Mouse (Mus musculus): ENCODE results near the gene Vstm4. TPM values are rescaled to one million over a fixed set of nuclear protein-coding genes. Genes with fewer than 3 reads are reported as not detected.

Gene Vstm4
- polyA plus RNA-seq, 1 experiment from 2014 or later, result 5.2 TPM

GRCm38 (mm10) chr14:32824267-32825150 is 32.0 kb upstream of the Vstm4 start:
- Histone ChIP-seq H3K4me1 (ENCODE audit: control insufficient read depth, insufficient read depth, low read length) (peaks cover 6% of the 10 kb centered on the region; the same call in 1 of the 2 replicates), H3K4me2 (ENCODE audit: low read depth, low read length) (no peak overlapping the region), H3K27me3 (ENCODE audit: control insufficient read depth, insufficient read depth, low read length) (no peaks in the 10 kb centered on the region), H3K27ac (ENCODE audit: low read depth, low read length) (no peak overlapping the region), H3K9me3 (ENCODE audit: control insufficient read depth, low read length) (no peaks in the 10 kb centered on the region), H3K9ac (replicated peaks; ENCODE audit: low read depth, low read length) (no peak overlapping the region), H3K36me3 (ENCODE audit: control insufficient read depth, insufficient read depth, low read length) (no peaks in the 10 kb centered on the region), H3K4me3 (ENCODE audit: low read depth, low read length) (no peak overlapping the region)
- WGBS, result 47% methylated on average over 14 of the region's 14 CpGs
- ATAC-seq (ENCODE audit: low read depth), result no peak

GRCm38 (mm10) chr14:32825426-32826032 is 31.0 kb upstream of the Vstm4 start:
- H3K9me3 ChIP-seq (ENCODE audit: control insufficient read depth, low read length), result no peaks in the 10 kb centered on the region
- H3K9ac ChIP-seq (replicated peaks; ENCODE audit: low read depth, low read length), result no peak overlapping the region
- H3K27me3 ChIP-seq (ENCODE audit: control insufficient read depth, insufficient read depth, low read length), result no peaks in the 10 kb centered on the region
- ATAC-seq (ENCODE audit: low read depth), result peak; percentile 46
- H3K4me1 ChIP-seq (ENCODE audit: control insufficient read depth, insufficient read depth, low read length), result peaks cover 6% of the 10 kb centered on the region; the same call in 1 of the 2 replicates
- no peak overlapping the region for H3K27ac ChIP-seq (ENCODE audit: low read depth, low read length)
- no peaks in the 10 kb centered on the region for H3K36me3 ChIP-seq (ENCODE audit: control insufficient read depth, insufficient read depth, low read length)
- 0 out of 2 replicates have a peak overlapping the region, but pooled peaks have one; percentile 2 for H3K4me2 ChIP-seq (ENCODE audit: low read depth, low read length)
- 8% methylated on average over 11 of the region's 11 CpGs for WGBS
- H3K4me3 ChIP-seq (ENCODE audit: low read depth, low read length), result no peak overlapping the region

GRCm38 (mm10) chr14:32827165-32827564 is 29.4 kb upstream of the Vstm4 start:
- Histone ChIP-seq H3K4me3 (ENCODE audit: low read depth, low read length) (no peak overlapping the region), H3K9me3 (ENCODE audit: control insufficient read depth, low read length) (no peaks in the 10 kb centered on the region)

GRCm38 (mm10) chr14:32827994-32828650 is 28.4 kb upstream of the Vstm4 start:
- Histone ChIP-seq H3K9me3 (ENCODE audit: control insufficient read depth, low read length) (no peaks in the 10 kb centered on the region), H3K4me1 (ENCODE audit: control insufficient read depth, insufficient read depth, low read length) (peaks cover 6% of the 10 kb centered on the region; the same call in 1 of the 2 replicates), H3K27ac (ENCODE audit: low read depth, low read length) (no peak overlapping the region), H3K27me3 (ENCODE audit: control insufficient read depth, insufficient read depth, low read length) (no peaks in the 10 kb centered on the region), H3K4me3 (ENCODE audit: low read depth, low read length) (no peak overlapping the region), H3K4me2 (ENCODE audit: low read depth, low read length) (no peak overlapping the region), H3K9ac (replicated peaks; ENCODE audit: low read depth, low read length) (no peak overlapping the region), H3K36me3 (ENCODE audit: control insufficient read depth, insufficient read depth, low read length) (no peaks in the 10 kb centered on the region)
- ATAC-seq (ENCODE audit: low read depth), result no peak
- 57% methylated on average over 6 of the region's 6 CpGs for WGBS

More at GRCm38 (mm10) chr14:32827165-32827564, 29.4 kb upstream of the Vstm4 start:
- Histone ChIP-seq H3K4me1 (ENCODE audit: control insufficient read depth, insufficient read depth, low read length) (peaks cover 6% of the 10 kb centered on the region; the same call in 1 of the 2 replicates), H3K9ac (replicated peaks; ENCODE audit: low read depth, low read length) (no peak overlapping the region), H3K27me3 (ENCODE audit: control insufficient read depth, insufficient read depth, low read length) (no peaks in the 10 kb centered on the region), H3K4me2 (ENCODE audit: low read depth, low read length) (no peak overlapping the region), H3K36me3 (ENCODE audit: control insufficient read depth, insufficient read depth, low read length) (no peaks in the 10 kb centered on the region), H3K27ac (ENCODE audit: low read depth, low read length) (no peak overlapping the region)
- 70% methylated on average over 4 of the region's 4 CpGs for WGBS
- no peak for ATAC-seq (ENCODE audit: low read depth)

GRCm38 (mm10) chr14:32833847-32834246 is 22.7 kb upstream of the Vstm4 start, which contains the start of gene Fam170b:
Gene Fam170b, plus strand, starts transcription at chr14:32833962.
- Histone ChIP-seq H3K27ac (ENCODE audit: low read depth, low read length) (no peak within 1 kb of the TSS), H3K9ac (replicated peaks; ENCODE audit: low read depth, low read length) (no peak within 1 kb of the TSS), H3K4me3 (ENCODE audit: low read depth, low read length) (no peak within 1 kb of the TSS), H3K9me3 (ENCODE audit: control insufficient read depth, low read length) (no peaks in the 10 kb centered on the region), H3K36me3 (ENCODE audit: control insufficient read depth, insufficient read depth, low read length) (no peaks in the 10 kb centered on the region), H3K4me1 (ENCODE audit: control insufficient read depth, insufficient read depth, low read length) (no peaks in the 10 kb centered on the region), H3K27me3 (ENCODE audit: control insufficient read depth, insufficient read depth, low read length) (no peaks in the 10 kb centered on the region), H3K4me2 (ENCODE audit: low read depth, low read length) (no peak within 1 kb of the TSS)
- ATAC-seq (ENCODE audit: low read depth), result no peak
- WGBS, result 88% methylated on average over 8 of the region's 8 CpGs

GRCm38 (mm10) chr14:32835181-32835580 is 21.4 kb upstream of the Vstm4 start:
- no peaks in the 10 kb centered on the region for H3K36me3 ChIP-seq (ENCODE audit: control insufficient read depth, insufficient read depth, low read length)
- ATAC-seq (ENCODE audit: low read depth), result no peak
- H3K4me2 ChIP-seq (ENCODE audit: low read depth, low read length), result no peak overlapping the region
- H3K4me1 ChIP-seq (ENCODE audit: control insufficient read depth, insufficient read depth, low read length), result no peaks in the 10 kb centered on the region
- H3K9ac ChIP-seq (replicated peaks; ENCODE audit: low read depth, low read length), result no peak overlapping the region
- no peaks in the 10 kb centered on the region; the same call in 1 of the 2 replicates for H3K9me3 ChIP-seq (ENCODE audit: control insufficient read depth, low read length)
- no peaks in the 10 kb centered on the region for H3K27me3 ChIP-seq (ENCODE audit: control insufficient read depth, insufficient read depth, low read length)
- H3K27ac ChIP-seq (ENCODE audit: low read depth, low read length), result no peak overlapping the region
- 88% methylated on average over 14 of the region's 14 CpGs for WGBS
- no peak overlapping the region for H3K4me3 ChIP-seq (ENCODE audit: low read depth, low read length)

GRCm38 (mm10) chr14:32835596-32835995 is 21.0 kb upstream of the Vstm4 start:
- H3K4me2 ChIP-seq (ENCODE audit: low read depth, low read length), result no peak overlapping the region
- ATAC-seq (ENCODE audit: low read depth), result no peak
- no peak overlapping the region for H3K9ac ChIP-seq (replicated peaks; ENCODE audit: low read depth, low read length)
- no peak overlapping the region for H3K4me3 ChIP-seq (ENCODE audit: low read depth, low read length)
- H3K9me3 ChIP-seq (ENCODE audit: control insufficient read depth, low read length), result no peaks in the 10 kb centered on the region; the same call in 1 of the 2 replicates
- H3K27ac ChIP-seq (ENCODE audit: low read depth, low read length), result no peak overlapping the region
- no peaks in the 10 kb centered on the region for H3K4me1 ChIP-seq (ENCODE audit: control insufficient read depth, insufficient read depth, low read length)
- 91% methylated on average over 14 of the region's 14 CpGs for WGBS
- H3K27me3 ChIP-seq (ENCODE audit: control insufficient read depth, insufficient read depth, low read length), result no peaks in the 10 kb centered on the region
- no peaks in the 10 kb centered on the region for H3K36me3 ChIP-seq (ENCODE audit: control insufficient read depth, insufficient read depth, low read length)

GRCm38 (mm10) chr14:32836191-32836590 is 20.4 kb upstream of the Vstm4 start:
- WGBS, result 90% methylated on average over 11 of the region's 11 CpGs

More at GRCm38 (mm10) chr14:32836191-32836590, 20.4 kb upstream of the Vstm4 start:
- no peaks in the 10 kb centered on the region for H3K4me1 ChIP-seq (ENCODE audit: control insufficient read depth, insufficient read depth, low read length)
- no peak overlapping the region for H3K4me2 ChIP-seq (ENCODE audit: low read depth, low read length)
- H3K9me3 ChIP-seq (ENCODE audit: control insufficient read depth, low read length), result no peaks in the 10 kb centered on the region; the same call in 1 of the 2 replicates
- no peaks in the 10 kb centered on the region for H3K36me3 ChIP-seq (ENCODE audit: control insufficient read depth, insufficient read depth, low read length)
- no peak for ATAC-seq (ENCODE audit: low read depth)
- no peak overlapping the region for H3K27ac ChIP-seq (ENCODE audit: low read depth, low read length)
- H3K9ac ChIP-seq (replicated peaks; ENCODE audit: low read depth, low read length), result no peak overlapping the region
- no peak overlapping the region for H3K4me3 ChIP-seq (ENCODE audit: low read depth, low read length)
- H3K27me3 ChIP-seq (ENCODE audit: control insufficient read depth, insufficient read depth, low read length), result no peaks in the 10 kb centered on the region
